Comparison of ENCODE assay signal across 9 mouse cellular contexts in genomic region chr14:55458273-55458672, GRCm38 (mm10). TPM values are rescaled to one million over a fixed set of nuclear protein-coding genes. Genes with fewer than 3 reads are reported as not detected.
DNase-seq lines count a peak whose midpoint lies in the region; ATAC-seq and TF ChIP-seq lines count a peak whose summit lies in the region.
"Had no signal": no experiment of that assay in that cellular context is flagged by ENCODE, and none has a peak within 500 bp of the region (broad histone marks: within the 10 kb centered on the region; RNA-seq: fewer than 3 reads in every experiment).

No protein-coding gene starts in this region.

- no peak overlapping the region for H3K27ac ChIP-seq in hindbrain, embryonic 11.5 days (ENCODE audit: low read depth, low read length)
- H3K27ac ChIP-seq in hindbrain, embryonic 12.5 days: no peak overlapping the region
- no peak overlapping the region for H3K27ac ChIP-seq in cortical plate, adult 2 months (ENCODE audit: insufficient read depth, low read length)
- H3K27ac ChIP-seq: neural tube, embryonic 12.5 days had no signal

- ATAC-seq in hindbrain, embryonic 11.5 days (ENCODE audit: low FRiP score): no peak
- no peak for ATAC-seq in hindbrain, embryonic 12.5 days (ENCODE audit: low FRiP score)

- WGBS in hindbrain, embryonic 11.5 days: 29% methylated on average over 10 of the region's 10 CpGs
- WGBS in hindbrain, embryonic 12.5 days: 26% methylated on average over 10 of the region's 10 CpGs

- TF ChIP-seq CTCF in cortical plate, adult 2 months (IDR thresholded peaks at IDR 0.05; ENCODE audit: extremely low read depth, insufficient read depth, low read length): peak; percentile 64

- H3K9ac ChIP-seq in hindbrain, embryonic 11.5 days (ENCODE audit: low read depth, low read length): no peak overlapping the region
- H3K9ac ChIP-seq in hindbrain, embryonic 12.5 days: no peak overlapping the region
- H3K9ac ChIP-seq: neural tube, embryonic 12.5 days had no signal

- no peak overlapping the region for H3K4me2 ChIP-seq in hindbrain, embryonic 11.5 days (replicated peaks; ENCODE audit: low read depth, low read length)
- H3K4me2 ChIP-seq in hindbrain, embryonic 12.5 days (replicated peaks): no peak overlapping the region
- H3K4me2 ChIP-seq: neural tube, embryonic 12.5 days had no signal

- no peaks in the 10 kb centered on the region for H3K4me1 ChIP-seq in hindbrain, embryonic 11.5 days (replicated peaks; ENCODE audit: control insufficient read depth, insufficient read depth, low read length)
- no peaks in the 10 kb centered on the region for H3K4me1 ChIP-seq in hindbrain, embryonic 12.5 days
- no peaks in the 10 kb centered on the region for H3K4me1 ChIP-seq in cortical plate, adult 2 months (ENCODE audit: control insufficient read depth, insufficient read depth, low read length)
- H3K4me1 ChIP-seq: neural tube, embryonic 12.5 days had no signal

- DNase-seq in hindbrain, embryonic 11.5 days (ENCODE audit: low spot score): peak; percentile 79
- peak; percentile 60 to 89 for DNase-seq in adrenal gland, adult (ENCODE audit: inconsistent age in 2 of 2, low spot score in 1 of 2)
- DNase-seq in gastrocnemius, postnatal 4 days (ENCODE audit: low spot score in 2 of 2): peak; percentile 31 to 49
- DNase-seq in layer of hippocampus, postnatal 36 days: peak; percentile 50 to 54
- DNase-seq in lung, postnatal 4 days: peak; percentile 44 to 67
- DNase-seq in spleen, postnatal 14 days (ENCODE audit: low spot score in 2 of 2): peak; percentile 41 to 44

- no peaks in the 10 kb centered on the region for H3K9me3 ChIP-seq in hindbrain, embryonic 11.5 days (ENCODE audit: control insufficient read depth, low read length)
- 0 out of 2 replicates have a peak, but pooled peaks cover 6% of the 10 kb centered on the region for H3K9me3 ChIP-seq in hindbrain, embryonic 12.5 days (replicated peaks)

- no peak for TF ChIP-seq POLR2A in cortical plate, adult 2 months (IDR thresholded peaks at IDR 0.05; ENCODE audit: extremely low read depth, insufficient read depth, low read length)

- H3K4me3 ChIP-seq in hindbrain, embryonic 11.5 days (ENCODE audit: low read depth, low read length): no peak overlapping the region
- H3K4me3 ChIP-seq in hindbrain, embryonic 12.5 days: no peak overlapping the region
- H3K4me3 ChIP-seq in cortical plate, adult 2 months (ENCODE audit: insufficient read depth, low read length): no peak overlapping the region
- H3K4me3 ChIP-seq: neural tube, embryonic 12.5 days had no signal

- H3K27me3 ChIP-seq in hindbrain, embryonic 11.5 days (ENCODE audit: control insufficient read depth, insufficient read depth, low read length): no peaks in the 10 kb centered on the region
- peaks cover 2% of the 10 kb centered on the region; the same call in 1 of the 2 replicates for H3K27me3 ChIP-seq in hindbrain, embryonic 12.5 days
- H3K27me3 ChIP-seq: neural tube, embryonic 12.5 days had no signal

- H3K36me3 ChIP-seq in hindbrain, embryonic 11.5 days (ENCODE audit: control insufficient read depth, insufficient read depth, low read length): no peaks in the 10 kb centered on the region
- no peaks in the 10 kb centered on the region for H3K36me3 ChIP-seq in hindbrain, embryonic 12.5 days
- H3K36me3 ChIP-seq: neural tube, embryonic 12.5 days had no signal

RNA-seq across cellular contexts. Expression of gene Dhrs4, which starts 20.3 kb away (rescaled TPM):
- polyA plus RNA-seq in hindbrain, embryonic 11.5 days (2014; fragmentation: Nextera tagmentation; extraction: Ambion mirVana): 26.0 and 36.5 TPM in 2 replicates
- polyA plus RNA-seq in hindbrain, embryonic 12.5 days (2016; fragmentation: Nextera tagmentation; extraction: Ambion mirVana): 42.7 and 44.5 TPM in 2 replicates
- 14.3 and 16.0 TPM in 2 replicates for polyA plus RNA-seq in cortical plate, adult 2 months (2012; rRNA removed)
- 10 to 100 TPM; 23.7 to 28.5 TPM for total RNA-seq in gastrocnemius, postnatal 4 days (2021)
- total RNA-seq in layer of hippocampus, postnatal 36 days (2021): 10 to 100 TPM; 22.0 to 23.3 TPM

RNA-seq across cellular contexts. Expression of gene Carmil3, which starts 32.2 kb away (rescaled TPM):
- 10.1 and 14.0 TPM in 2 replicates for polyA plus RNA-seq in hindbrain, embryonic 11.5 days (2014; fragmentation: Nextera tagmentation; extraction: Ambion mirVana)
- polyA plus RNA-seq in hindbrain, embryonic 12.5 days (2016; fragmentation: Nextera tagmentation; extraction: Ambion mirVana): 17.0 and 18.0 TPM in 2 replicates
- 56.0 and 63.7 TPM in 2 replicates for polyA plus RNA-seq in cortical plate, adult 2 months (2012; rRNA removed)
- total RNA-seq in gastrocnemius, postnatal 4 days (2021): 1 to 10 TPM; 3.2 to 4.4 TPM
- 10 to 100 TPM; 59.2 to 60.3 TPM for total RNA-seq in layer of hippocampus, postnatal 36 days (2021)

RNA-seq across cellular contexts. Expression of gene Cpne6, which starts 52.0 kb away (rescaled TPM):
- 1.3 and 1.6 TPM in 2 replicates for polyA plus RNA-seq in hindbrain, embryonic 11.5 days (2014; fragmentation: Nextera tagmentation; extraction: Ambion mirVana)
- 0.83 and 1.4 TPM in 2 replicates for polyA plus RNA-seq in hindbrain, embryonic 12.5 days (2016; fragmentation: Nextera tagmentation; extraction: Ambion mirVana)
- polyA plus RNA-seq in cortical plate, adult 2 months (2012; rRNA removed): 195 and 268 TPM in 2 replicates
- not detected for total RNA-seq in gastrocnemius, postnatal 4 days (2021)
- 100 to 1,000 TPM; 696 to 698 TPM for total RNA-seq in layer of hippocampus, postnatal 36 days (2021)

Comparison
In these comparisons a context has a peak if more than half of its experiments do, and no peak if none do; other contexts are left out.
1. RNA of gene Cpne6, which starts 52.0 kb away (polyA plus RNA-seq): 195 to 268 TPM in cortical plate, adult 2 months; 1.3 to 1.6 TPM in hindbrain, embryonic 11.5 days and 0.83 to 1.4 TPM in hindbrain, embryonic 12.5 days; every median in the first group is over 10 times any median in the second.
2. Peak in every context shown above with its lines, with median percentiles within 50 percentile points of each other: DNase-seq.